Mouse (Mus musculus) hematopoietic stem cell, adult 5-6 weeks (primary cell): Measurements from ENCODE around the gene Mrpl48. TPM values are rescaled to one million over a fixed set of nuclear protein-coding genes. Genes with fewer than 3 reads are reported as not detected.

Source experiments
- ATAC-seq, 2 experiments: fragments of 125-278 bp in 1 of 2; replicated peaks in 1 of 2; 2 replicates each; pipeline ENCODE4 v1.8.0; 2016 to 2017; ENCODE audit warnings: inconsistent platforms in 2 of 2, mild to moderate bottlenecking in 2 of 2, moderate number of reproducible peaks in 2 of 2, low read depth in 1 of 2, moderate TSS enrichment in 1 of 2; ENCODE audit not compliant: low FRiP score in 2 of 2, poor library complexity in 2 of 2, severe bottlenecking in 2 of 2, insufficient read depth in 1 of 2, low TSS enrichment in 1 of 2
- total RNA-seq: library from RNA; stranded (forward); fragments of 172-1452, 232-1000 nt; gene quantifications from 2 replicates; pipeline ENCODE4 v1.2.3, GENCODE M21; 2017

The Mrpl48 gene
- total RNA-seq = 90.1 and 90.3 TPM in 2 replicates

DNA sequence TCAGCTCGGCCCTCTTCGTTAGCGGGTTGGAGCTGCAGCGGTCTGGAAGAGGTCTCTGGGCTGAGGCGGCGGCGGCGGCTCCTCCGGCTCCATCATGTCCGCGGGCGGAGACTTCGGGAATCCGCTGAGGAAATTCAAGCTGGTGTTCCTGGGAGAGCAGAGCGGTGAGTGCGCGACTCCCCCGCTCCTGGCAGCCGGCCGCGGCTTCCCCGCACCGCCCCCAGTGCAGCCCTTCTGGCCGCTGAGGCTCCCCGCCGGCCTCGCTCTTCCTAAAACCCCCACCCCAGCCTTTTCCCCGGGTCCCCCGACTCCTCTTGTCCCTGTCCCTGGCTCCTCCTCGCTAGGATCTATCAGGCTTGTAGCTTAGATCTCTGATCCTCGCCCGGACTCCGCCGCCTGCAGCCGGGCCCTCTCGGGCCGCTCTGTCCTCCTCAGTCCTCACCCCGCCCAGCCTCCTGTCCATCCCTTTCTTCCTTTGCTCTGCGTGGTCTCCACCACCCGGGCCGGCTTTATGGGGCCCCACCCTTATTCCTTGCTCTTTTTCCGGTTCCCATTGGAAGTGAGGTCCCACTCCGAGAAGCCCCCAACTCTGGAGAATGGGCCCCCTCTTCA is at the start of gene Mrpl48:
Gene Mrpl48, minus strand, starts transcription at position 172 of the 612 bp plus-strand sequence.
- ATAC-seq = no peak

GRCm38 (mm10) chr7:100656739-100657138 is 48.6 kb upstream of the Mrpl48 start:
- no peak for ATAC-seq

DNA sequence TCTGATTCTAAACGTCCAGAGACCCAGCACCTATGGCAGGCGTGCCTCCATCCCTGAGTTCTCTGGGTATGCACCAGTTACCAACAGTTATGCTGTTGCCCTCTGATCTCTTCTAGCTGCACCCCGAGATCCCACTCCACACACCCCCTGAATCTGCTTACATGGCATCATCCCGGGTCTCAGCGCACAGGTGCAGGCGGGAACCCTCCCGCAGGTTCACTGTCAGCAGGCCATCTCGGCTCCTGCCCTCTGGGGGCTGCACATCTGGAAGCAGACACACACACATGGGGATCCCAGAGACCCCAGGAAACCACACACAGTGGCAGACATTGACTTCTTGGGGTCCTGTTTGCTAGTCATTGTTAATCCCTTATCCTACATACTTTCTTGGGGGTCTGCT is 46.3 kb upstream of the Mrpl48 start:
- no peak for ATAC-seq

- ATAC-seq = no peak
These were observed 45.6 kb upstream of the Mrpl48 start for GRCm38 (mm10) chr7:100653480-100654266.

GRCm38 (mm10) chr7:100651011-100651410 is 42.9 kb upstream of the Mrpl48 start:
- no peak for ATAC-seq

DNA sequence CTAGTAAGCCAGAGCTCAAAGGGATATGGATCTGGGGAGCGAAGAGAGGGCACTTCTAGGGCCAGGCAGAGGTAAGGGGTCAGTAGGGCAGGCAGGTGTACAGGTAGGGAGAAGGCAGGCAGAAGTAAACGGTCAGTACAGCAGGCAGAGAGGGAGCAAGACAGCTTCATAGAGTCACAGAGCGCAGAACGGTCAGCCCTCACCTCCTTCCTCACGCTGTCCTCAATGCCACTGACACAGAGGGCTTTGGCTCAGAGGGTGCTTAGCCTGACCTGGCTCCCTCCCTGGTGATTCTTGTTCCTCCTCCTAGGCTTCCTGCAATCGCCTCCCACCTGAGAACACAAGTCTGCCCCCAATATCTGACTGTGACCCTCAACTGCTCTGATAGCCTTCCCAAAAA is 42.3 kb upstream of the Mrpl48 start:
- no peak for ATAC-seq

DNA sequence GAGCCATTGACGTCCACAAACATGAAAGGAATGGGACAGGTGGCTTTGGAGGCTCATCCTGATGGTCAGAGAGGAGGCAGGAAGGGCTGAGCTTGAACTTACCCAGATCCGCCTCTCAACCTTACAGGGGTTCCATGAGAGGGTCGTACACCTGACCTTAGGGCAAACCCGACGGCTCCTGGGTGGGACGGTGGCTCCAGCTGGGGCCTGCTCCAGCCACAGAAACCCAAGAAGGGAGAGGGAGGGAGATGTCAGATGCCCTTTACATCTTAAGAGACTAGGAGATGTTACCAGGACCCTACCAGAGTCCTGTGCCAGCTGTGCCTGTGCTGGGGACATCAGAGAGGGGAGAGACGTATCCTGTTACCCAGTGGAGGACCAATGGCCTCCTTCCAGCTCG is 41.7 kb upstream of the Mrpl48 start:
- no peak for ATAC-seq

DNA sequence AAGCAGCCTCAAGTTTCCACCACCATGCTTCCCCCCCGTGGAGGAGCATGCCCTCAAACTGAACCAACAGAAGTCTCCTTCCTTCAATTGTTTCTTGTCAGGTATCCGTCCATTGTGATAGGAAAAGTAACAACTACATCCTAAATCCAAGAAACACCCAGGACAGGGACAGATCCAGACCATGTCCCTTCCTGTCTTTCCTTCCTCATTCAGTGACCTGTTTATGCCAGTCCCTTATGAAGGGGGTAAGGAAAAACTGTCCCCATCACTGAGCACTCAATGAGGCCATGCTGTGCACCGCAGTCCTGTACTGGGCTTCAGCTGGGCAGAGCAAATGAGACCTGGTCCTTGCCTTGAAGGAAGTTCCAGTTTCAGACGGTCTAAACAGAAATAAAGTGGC is 41.0 kb upstream of the Mrpl48 start:
- no peak for ATAC-seq

DNA sequence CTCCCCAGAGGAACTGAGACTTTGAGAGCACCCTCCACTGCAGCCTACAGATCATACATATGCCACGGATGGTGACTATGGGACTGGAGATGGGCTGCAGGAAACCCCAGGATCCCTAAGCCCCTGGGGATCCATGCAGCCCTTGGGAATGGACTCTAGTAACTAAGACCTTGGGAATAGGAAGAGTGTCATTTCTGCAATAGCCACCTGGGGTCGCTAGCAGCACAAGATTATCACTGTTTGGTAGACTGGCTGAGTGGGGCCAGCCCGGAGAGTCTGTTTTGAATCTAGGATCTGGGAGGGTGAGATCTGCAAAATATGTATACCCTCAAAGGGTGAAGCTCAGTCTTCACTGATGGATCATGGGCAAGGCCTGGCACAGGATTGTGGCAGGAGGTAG is 37.0 kb upstream of the Mrpl48 start:
- peak; percentile 42 to 59; a peak in 3 of 4 replicates for ATAC-seq

DNA sequence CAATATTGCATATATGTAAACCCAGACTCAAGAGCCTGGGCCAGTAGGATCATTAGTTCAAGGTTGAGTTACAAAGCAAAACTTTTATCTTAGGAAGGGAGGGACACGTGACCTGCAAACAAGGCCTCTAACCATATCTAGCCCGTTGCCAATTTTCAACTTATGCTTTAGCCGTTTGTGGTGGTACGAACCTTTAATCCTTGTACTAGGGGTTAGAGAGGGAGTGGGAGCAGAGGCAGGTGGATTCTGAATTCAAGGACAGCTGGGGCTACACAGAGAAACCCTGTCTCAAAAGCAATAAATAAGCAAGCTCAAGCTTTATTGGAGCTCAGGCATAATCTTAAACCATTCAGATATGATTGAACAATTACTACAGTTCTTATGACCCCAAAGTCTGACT is 34.3 kb upstream of the Mrpl48 start:
- no peak for ATAC-seq

- peak in 1 of 2 experiments; percentile 39; a peak in 1 of 4 replicates for ATAC-seq
These were observed 29.6 kb upstream of the Mrpl48 start for GRCm38 (mm10) chr7:100637657-100638056.

DNA sequence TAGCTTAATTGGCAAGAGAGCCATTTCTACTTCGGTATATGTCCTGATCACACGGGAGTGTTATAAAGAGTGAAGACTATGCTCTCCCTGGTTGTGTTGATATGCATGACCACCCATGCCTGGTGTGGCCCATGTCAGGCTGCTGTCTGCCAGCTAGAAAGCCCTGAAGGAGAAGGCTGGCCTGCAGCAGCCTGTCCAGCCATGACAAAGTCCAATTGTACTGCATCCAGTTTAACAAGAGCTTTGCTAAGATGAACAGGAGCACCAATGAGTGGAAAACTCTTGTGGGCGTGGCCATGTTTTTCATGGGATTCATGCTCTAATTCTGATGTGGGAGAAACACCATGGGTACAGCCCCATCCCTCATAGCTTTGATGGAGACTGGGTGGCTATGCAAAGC is 16.4 kb upstream of the Mrpl48 start:
- no peak for ATAC-seq

GRCm38 (mm10) chr7:100622277-100622676 is 14.2 kb upstream of the Mrpl48 start:
- ATAC-seq = peak; percentile 37 to 51; a peak in 2 of 4 replicates

DNA sequence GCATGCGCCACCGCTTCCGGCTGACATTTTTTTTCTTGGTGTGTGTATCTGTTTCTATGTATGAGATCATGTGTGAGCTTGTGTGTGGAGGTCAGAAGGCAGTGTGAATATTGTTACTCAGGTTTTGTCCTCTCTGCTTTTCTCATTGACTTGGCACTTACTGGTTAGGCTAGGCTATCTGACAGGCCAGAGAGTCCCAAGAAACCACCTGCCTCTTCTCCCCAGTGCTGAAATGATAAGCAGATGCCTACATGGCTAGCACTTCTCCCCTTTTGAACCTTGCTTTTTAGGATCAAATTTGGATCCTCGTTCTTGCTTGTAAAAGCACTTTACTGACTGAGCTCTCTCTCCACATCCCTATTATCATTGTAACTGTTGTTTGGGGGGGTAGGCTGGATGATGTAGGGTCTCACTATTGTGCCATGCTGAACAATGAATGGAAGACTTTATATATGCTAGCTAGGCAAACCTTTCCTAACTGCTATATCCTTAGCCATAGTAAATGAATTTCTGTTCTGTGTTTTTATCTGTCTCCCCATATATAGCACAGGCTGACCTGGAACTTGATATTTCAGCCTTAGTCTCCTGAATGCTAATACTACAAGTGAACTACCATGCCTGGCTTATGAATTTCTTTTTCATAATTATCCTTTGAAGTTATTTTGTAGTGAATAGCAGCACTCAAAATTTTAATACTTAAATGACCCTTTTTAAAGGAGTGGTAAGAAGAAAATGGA is 8.2 kb upstream of the Mrpl48 start:
- ATAC-seq = no peak

DNA sequence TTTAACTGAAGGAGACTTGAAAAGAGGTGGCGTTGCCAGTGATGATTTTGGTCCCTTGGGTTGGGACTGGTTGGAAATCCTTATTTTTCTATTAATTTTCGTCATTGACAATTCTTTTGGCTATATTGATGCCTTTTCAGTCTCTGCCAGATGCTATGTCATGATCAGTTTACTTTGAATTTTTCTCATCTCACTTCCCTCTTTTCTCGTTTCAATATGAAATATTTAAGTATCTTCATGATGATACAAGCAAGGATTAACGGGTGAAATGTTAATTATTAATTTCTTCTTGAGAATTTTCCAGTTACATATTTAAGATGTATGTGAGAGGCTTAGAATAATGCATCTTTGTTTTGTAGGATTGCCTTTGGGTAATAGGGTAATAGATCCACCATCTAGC is 809 bp upstream of the Mrpl48 start:
- ATAC-seq = no peak

GRCm38 (mm10) chr7:100607214-100608129 is 629 bp downstream of the Mrpl48 start, which contains the start of gene Rab6a:
Gene Rab6a, plus strand, starts transcription at chr7:100607410.
- ATAC-seq = peak; percentile 92 to 95

- ATAC-seq = no peak
These were observed 7.9 kb downstream of the Mrpl48 start for GRCm38 (mm10) chr7:100600211-100600610.
